Mouse (Mus musculus): ENCODE results near the gene Med29.

Gene Med29

GRCm38 (mm10) chr7:28392429-28393271 is at the start of gene Med29, which contains the start of gene Paf1:
Gene Med29 (minus strand): TSS chr7:28392708.
Gene Paf1 (plus strand): TSS chr7:28392951.
- peak; percentile 100 for DNase-seq (ENCODE audit: low read depth, low spot score)

GRCm38 (mm10) chr7:28441776-28442485 is 49.4 kb upstream of the Med29 start:
- no peak for DNase-seq (ENCODE audit: low read depth, low spot score)

GRCm38 (mm10) chr7:28440739-28441138 is 48.2 kb upstream of the Med29 start:
- peak; percentile 86 for DNase-seq (ENCODE audit: low read depth, low spot score)

- DNase-seq (ENCODE audit: low read depth, low spot score), result no peak
Observed at GRCm38 (mm10) chr7:28438771-28439170, 46.3 kb upstream of the Med29 start.

- no peak for DNase-seq (ENCODE audit: low read depth, low spot score)
Observed at GRCm38 (mm10) chr7:28437964-28438363, 45.5 kb upstream of the Med29 start.

- peak; percentile 95 for DNase-seq (ENCODE audit: low read depth, low spot score)
Observed at GRCm38 (mm10) chr7:28436932-28437570, 44.5 kb upstream of the Med29 start, which contains the start of gene Gmfg. Gene Gmfg (plus strand): TSS chr7:28437447.

- peak; percentile 100 for DNase-seq (ENCODE audit: low read depth, low spot score)
Observed at GRCm38 (mm10) chr7:28436271-28436904, 43.9 kb upstream of the Med29 start.

DNA sequence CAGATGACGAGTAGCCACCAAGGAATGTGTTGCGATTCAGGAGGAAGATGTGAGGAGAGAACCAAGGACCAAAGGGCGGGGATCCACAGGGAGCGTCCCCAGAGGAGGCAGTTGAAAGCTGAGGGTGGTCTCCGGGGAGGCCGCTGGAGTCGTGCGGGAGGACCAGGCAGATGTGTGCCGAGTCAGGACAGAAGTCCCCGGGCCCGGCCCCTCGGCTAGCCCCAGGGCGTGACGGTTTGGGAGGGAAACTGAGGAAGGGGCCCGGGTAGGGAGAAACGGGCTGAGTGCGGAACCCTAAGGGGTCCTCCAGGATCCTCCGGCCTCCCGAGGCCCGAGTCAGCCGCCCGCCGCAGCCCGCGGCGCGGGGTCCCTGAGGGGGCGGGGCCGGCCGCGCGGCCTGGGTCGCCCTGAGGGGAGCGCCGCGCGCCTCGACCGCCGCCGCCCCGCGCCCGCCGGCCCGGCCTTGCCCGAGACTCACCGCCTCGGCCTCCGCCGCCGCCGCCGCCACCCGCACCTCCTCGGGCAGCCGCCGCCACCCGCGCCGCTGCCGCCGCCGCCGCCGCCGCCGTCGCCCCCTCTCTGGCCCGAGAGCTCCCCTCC is 43.3 kb upstream of the Med29 start:
- no peak for DNase-seq (ENCODE audit: low read depth, low spot score)

GRCm38 (mm10) chr7:28432252-28432651 is 39.7 kb upstream of the Med29 start:
- DNase-seq (ENCODE audit: low read depth, low spot score), result no peak

GRCm38 (mm10) chr7:28430512-28430911 is 38.0 kb upstream of the Med29 start:
- no peak for DNase-seq (ENCODE audit: low read depth, low spot score)

DNA sequence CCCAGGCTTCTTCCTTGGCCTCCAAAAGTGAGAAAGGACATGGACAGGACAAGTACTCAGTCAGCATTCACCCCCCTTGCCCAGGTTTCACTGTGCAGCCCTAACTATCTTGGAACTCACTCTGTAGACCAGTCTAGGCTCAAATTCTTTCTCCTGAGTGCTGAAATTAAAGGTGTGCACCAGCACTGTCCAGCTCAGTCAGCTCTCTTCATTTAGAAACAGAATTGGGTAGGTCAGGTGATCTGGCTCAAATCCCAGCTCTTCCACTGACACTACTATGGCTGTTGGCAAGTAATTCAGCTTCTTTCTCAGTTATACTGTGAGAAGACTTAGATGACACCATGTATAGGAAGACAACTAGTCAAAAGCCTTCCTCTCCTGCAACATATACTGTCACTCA is 35.2 kb upstream of the Med29 start:
- DNase-seq (ENCODE audit: low read depth, low spot score), result no peak

GRCm38 (mm10) chr7:28423018-28423417 is 30.5 kb upstream of the Med29 start:
- DNase-seq (ENCODE audit: low read depth, low spot score), result no peak

DNA sequence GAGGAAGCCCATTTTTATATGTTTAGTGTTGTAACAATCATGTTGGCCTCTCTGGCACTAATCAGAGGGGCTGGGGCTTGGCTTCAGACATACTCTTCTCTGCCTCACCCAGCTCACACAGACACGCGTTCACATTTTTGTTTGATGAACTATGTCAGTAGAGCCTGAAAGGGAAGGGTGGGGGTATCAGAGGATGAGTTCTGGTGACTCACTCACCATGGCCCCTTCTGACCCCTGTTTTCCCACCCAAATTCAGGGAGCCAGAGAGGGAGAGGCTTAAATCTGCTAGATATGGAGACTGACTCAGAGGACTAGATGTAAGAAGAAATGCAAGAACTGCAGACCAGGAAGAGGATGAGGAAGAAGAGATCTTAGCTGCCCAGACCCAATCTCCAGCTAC is 26.9 kb upstream of the Med29 start:
- no peak for DNase-seq (ENCODE audit: low read depth, low spot score)

DNA sequence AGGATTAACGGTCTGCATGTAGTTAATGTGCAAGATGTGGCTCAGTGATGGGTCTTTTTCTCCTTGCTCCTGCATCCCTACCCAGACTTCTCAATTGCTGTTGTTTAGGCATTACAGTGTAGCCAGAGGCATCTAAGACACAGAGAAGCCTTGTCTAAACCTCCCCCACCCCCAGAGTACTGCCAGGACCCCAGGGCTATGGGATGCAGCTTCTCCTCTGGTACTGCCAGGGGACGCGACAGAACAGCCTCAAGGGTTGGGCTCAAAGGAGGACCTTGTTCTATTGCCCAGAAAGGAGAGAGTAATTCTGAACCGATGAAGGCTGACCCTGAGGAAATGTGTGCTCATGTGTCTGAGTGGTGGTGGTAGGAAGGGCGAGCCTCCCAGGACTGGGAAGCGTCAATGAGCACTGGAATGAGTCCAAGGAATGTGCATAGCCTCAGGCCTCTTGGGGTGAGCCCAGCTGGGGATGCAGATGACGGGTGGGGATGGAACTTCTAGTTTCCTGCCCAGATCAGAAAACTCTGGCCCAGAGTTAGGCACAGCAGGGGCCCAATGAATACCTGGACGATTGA is 25.7 kb upstream of the Med29 start:
- DNase-seq (ENCODE audit: low read depth, low spot score), result peak; percentile 89

- peak; percentile 75 for DNase-seq (ENCODE audit: low read depth, low spot score)
Observed at GRCm38 (mm10) chr7:28417368-28417767, 24.9 kb upstream of the Med29 start.

- DNase-seq (ENCODE audit: low read depth, low spot score), result peak; percentile 49
Observed at GRCm38 (mm10) chr7:28412826-28413225, 20.3 kb upstream of the Med29 start.

DNA sequence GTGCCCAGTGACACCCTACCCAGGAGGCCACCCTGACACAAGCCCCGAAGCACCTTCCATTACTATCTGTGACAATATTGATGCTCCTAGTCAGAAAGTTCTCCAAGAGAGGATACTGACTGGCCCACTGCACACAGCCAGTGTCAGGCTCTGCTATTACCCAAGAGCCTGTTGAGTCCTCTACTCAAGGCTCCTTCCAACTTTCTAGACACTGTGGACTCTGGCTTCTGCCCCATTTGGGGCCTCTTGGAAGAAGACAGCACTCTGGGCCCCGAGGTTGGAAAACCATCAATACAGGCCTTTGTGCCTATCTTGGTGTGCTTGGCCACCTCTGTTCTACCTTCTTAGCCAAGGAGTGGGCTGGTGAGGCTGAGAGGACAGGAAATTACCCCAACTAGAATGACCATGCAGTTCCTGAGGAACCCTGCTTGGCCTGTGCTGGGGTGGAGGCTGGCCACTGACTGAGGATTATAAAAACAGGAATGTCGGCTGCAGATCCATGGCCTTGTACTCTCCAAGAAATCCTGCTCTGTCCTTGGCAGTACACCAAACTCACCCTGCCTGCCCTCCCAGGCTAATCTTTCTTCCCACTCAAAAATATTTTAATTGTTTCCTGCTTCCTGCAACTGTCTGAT is 18.4 kb upstream of the Med29 start:
- DNase-seq (ENCODE audit: low read depth, low spot score), result no peak

- DNase-seq (ENCODE audit: low read depth, low spot score), result no peak
Observed at GRCm38 (mm10) chr7:28401942-28402341, 9.4 kb upstream of the Med29 start.

- DNase-seq (ENCODE audit: low read depth, low spot score), result no peak
Observed at GRCm38 (mm10) chr7:28401030-28401429, 8.5 kb upstream of the Med29 start.

DNA sequence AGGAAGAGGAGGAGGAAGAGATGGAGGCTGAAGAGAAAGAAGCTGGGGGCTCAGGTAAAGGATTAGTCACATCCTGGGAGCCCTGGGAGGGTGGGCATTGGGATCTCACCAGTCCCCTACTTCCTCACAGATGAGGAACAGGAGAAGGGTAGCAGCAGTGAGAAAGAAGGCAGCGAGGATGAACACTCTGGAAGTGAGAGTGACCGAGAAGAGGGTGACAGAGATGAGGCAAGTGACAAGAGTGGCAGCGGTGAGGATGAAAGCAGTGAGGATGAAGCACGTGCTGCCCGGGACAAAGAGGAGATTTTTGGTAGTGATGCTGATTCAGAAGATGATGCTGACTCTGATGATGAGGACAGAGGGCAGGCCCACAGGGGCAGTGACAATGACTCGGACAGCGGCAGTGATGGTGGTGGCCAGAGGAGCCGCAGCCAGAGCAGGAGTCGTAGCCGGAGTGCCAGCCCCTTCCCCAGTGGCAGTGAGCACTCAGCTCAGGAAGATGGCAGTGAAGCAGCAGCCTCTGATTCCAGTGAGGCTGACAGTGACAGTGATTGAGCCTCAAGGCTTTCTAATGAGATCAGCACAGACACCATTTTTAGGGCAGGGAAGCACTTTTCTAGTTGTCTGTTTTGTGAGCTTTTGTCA is 6.3 kb upstream of the Med29 start:
- no peak for DNase-seq (ENCODE audit: low read depth, low spot score)
